Mouse (Mus musculus) cerebellum, adult 2 months (tissue): ENCODE results near the gene Btf3.

ENCODE experiments used
- CTCF ChIP-seq: fragments of 200-500 bp; IDR thresholded peaks from 2 replicates; pipeline ENCODE4 v1.5.1; 2011; ENCODE audit warnings: low read depth, mild to moderate bottlenecking, control low read depth, low read length, moderate library complexity, borderline replicate concordance; ENCODE audit not compliant: insufficient read depth
- POLR2A ChIP-seq: fragments of 200-500 bp; IDR thresholded peaks from 2 replicates; pipeline ENCODE4 v1.6.1; 2011; ENCODE audit warnings: low read length, control low read depth, borderline replicate concordance; ENCODE audit not compliant: insufficient read depth

DNA sequence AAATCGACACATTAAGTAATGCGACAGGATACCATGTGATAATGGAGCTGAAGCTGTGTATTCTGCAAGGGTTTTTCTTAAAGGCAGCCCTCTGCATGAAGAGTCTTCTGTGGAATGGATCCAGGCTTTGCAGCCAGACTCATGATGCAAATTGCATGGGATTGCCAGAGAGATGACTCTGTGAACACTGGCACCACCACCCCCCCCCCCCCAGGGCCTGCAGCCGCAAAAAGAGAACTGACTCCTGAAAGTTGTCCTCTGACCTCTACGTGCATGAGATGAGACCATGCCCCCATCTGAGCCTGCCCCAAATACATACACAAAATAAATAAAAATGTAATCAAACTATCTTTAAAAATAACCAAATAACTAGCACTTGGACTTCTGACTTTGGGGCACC is 32.7 kb upstream of the Btf3 start:
- TF ChIP-seq CTCF (no peak), POLR2A (no peak)
